Mouse (Mus musculus) gastrocnemius, adult 2 months (tissue): ENCODE data around the gene Nap1l2. TPM values are rescaled to one million over a fixed set of nuclear protein-coding genes. Genes with fewer than 3 reads are reported as not detected.
A peak's percentile ranks its signal among the peaks of the same experiment; 100 is the strongest.
"Not testable (repeated sequence)": the region's sequence is repeated elsewhere in the genome, so short reads cannot be mapped to it uniquely, and the experiment has no call there.

Experiments
- DNase-seq: peaks from one replicate; pipeline ENCODE4 v3.0.0; 2022
- H3K27ac ChIP-seq: fragments of 200-600 bp; 2 replicates; pipeline ENCODE4 v1.8.1; 2022; ENCODE audit warnings: mild to moderate bottlenecking
- H3K4me3 ChIP-seq: fragments of 200-600 bp; 2 replicates; pipeline ENCODE4 v1.8.1; 2022; ENCODE audit warnings: mild to moderate bottlenecking, moderate library complexity
- CTCF ChIP-seq: fragments of 200-600 bp; IDR thresholded peaks from 2 replicates; pipeline ENCODE4 v1.8.1; 2022; ENCODE audit warnings: antibody characterized with exemption, mild to moderate bottlenecking, moderate library complexity
- intact Hi-C: fragments of 180-260 bp; cut with DNase I; formaldehyde crosslinking; loops from one replicate; pipeline ENCODE4 v1.15.1; 2025
- long read RNA-seq, 2 experiments: library from polyadenylated mRNA; stranded (forward); transcript quantifications; one replicate each; pipeline ENCODE4 v2.0.0; 2021
- total RNA-seq, 2 experiments: library from RNA; stranded (reverse); gene quantifications; 2 replicates each; pipeline ENCODE4 v1.2.3; 2021

Nap1l2 gene
- not detected for total RNA-seq
- long read RNA-seq, experiment 1, result 0 reads
- long read RNA-seq, experiment 2, result 0 reads

DNA sequence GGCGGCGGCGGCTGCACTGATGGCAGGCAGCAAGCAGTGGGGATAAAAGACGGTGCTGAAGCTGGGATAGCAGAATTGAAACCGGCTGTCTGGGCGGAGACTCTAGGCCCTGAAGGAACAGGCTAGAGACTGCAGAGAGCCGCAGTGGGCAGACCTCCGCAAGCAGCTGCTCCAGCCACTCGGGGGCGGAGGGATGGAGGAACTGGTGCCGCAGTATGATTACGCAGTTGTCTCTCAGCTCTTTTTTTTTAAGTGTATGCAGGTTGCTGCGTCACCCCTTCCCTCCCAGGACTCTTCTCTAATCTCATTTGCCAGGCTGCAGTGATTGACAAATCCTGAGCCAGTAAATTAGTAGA is at the start of gene Nap1l2:
Gene Nap1l2, minus strand, starts transcription at position 210 of the 356 bp plus-strand sequence.
- peak within 1 kb of the TSS; percentile 36 for H3K4me3 ChIP-seq
- no peak within 1 kb of the TSS for H3K27ac ChIP-seq
- peak; percentile 17 for DNase-seq
- TF ChIP-seq CTCF, result no peak
- intact Hi-C loops, result no loop called here

DNA sequence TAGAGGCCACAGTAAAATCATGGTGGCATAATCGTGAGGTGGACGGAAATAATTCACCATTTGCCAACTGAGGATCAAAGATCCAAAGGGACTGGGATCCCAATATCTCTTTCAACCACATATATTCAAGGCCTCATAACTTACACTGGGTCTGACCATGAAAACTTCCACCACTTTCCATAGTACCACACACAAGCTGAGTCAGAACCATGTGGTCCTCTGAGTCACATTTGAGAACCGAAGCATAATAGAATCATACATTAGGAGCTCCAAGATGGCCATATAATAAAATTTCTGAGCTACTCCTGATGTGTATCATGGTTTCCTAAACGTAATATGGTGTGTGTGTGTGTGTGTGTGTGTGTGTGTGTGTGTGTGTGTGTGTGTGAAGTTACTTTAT is 28.8 kb upstream of the Nap1l2 start:
- intact Hi-C loops, result no loop called here
- H3K4me3 ChIP-seq, result no peak overlapping the region
- TF ChIP-seq CTCF, result no peak
- DNase-seq, result no peak
- H3K27ac ChIP-seq, result no peak overlapping the region

- no peak overlapping the region for H3K4me3 ChIP-seq
Measured at GRCm38 (mm10) chrX:103186829-103187228, 389 bp upstream of the Nap1l2 start.

GRCm38 (mm10) chrX:103185781-103186430 is 534 bp downstream of the Nap1l2 start:
- TF ChIP-seq CTCF, result no peak
- Histone ChIP-seq H3K27ac (no peak overlapping the region), H3K4me3 (peak overlapping the region; percentile 36)
- no peak for DNase-seq
- intact Hi-C loops, result no loop called here

More at GRCm38 (mm10) chrX:103186829-103187228, 389 bp upstream of the Nap1l2 start:
- no peak for TF ChIP-seq CTCF
- DNase-seq, result no peak
- no peak overlapping the region for H3K27ac ChIP-seq
- intact Hi-C loops, result no loop called here

- intact Hi-C loops, result no loop called here
- no peak for DNase-seq
- TF ChIP-seq CTCF, result peak; percentile 21; the same call in 1 of the 2 replicates
- Histone ChIP-seq H3K4me3 (no peak overlapping the region), H3K27ac (no peak overlapping the region)
Measured at GRCm38 (mm10) chrX:103183536-103183935, 2.9 kb downstream of the Nap1l2 start.

- TF ChIP-seq CTCF, result no peak
- DNase-seq, result no peak
- intact Hi-C loops, result no loop called here
Measured at GRCm38 (mm10) chrX:103179771-103180558, 6.5 kb downstream of the Nap1l2 start.

GRCm38 (mm10) chrX:103164948-103165605 is 21.4 kb downstream of the Nap1l2 start:
- intact Hi-C loops, DNase-seq, H3K27ac ChIP-seq: not testable (repeated sequence)
- peak overlapping the region; percentile 40; the same call in 1 of the 2 replicates for H3K4me3 ChIP-seq

More at GRCm38 (mm10) chrX:103179771-103180558, 6.5 kb downstream of the Nap1l2 start:
- H3K27ac ChIP-seq, result no peak overlapping the region
- no peak overlapping the region for H3K4me3 ChIP-seq

- no peak for TF ChIP-seq CTCF
- Histone ChIP-seq H3K4me3 (no peak overlapping the region), H3K27ac (no peak overlapping the region)
- intact Hi-C loops, result no loop called here
- DNase-seq, result no peak
Measured at GRCm38 (mm10) chrX:103156134-103156533, 30.3 kb downstream of the Nap1l2 start.

DNA sequence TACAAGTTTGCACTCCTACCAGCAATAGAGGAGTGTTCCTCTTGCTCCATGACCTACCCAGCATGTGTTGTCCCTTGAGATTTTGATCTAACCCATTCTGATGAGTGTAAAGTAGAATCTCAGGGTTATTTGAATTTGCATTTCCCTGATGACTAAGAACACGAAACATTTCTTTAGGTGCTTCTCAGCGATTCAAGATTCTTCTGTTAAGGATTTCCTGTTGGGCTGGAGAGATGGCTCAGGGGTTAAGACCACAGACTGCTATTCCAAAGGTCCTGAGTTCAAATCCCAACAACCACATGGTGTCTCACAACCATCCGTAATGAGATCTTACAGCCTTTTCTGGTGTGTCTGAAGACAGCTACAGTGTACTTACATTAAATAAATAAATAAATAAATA is 47.9 kb downstream of the Nap1l2 start:
- TF ChIP-seq CTCF, result no peak
- no peak overlapping the region for H3K4me3 ChIP-seq
- intact Hi-C loops, result no loop called here

More for the DNA sequence above, 47.9 kb downstream of the Nap1l2 start:
- DNase-seq, result no peak
- no peak overlapping the region for H3K27ac ChIP-seq

Other genes with a start within 250 kb of the Nap1l2 start
- not detected for gene Cdx4, start 134.8 kb upstream of the Nap1l2 start, total RNA-seq
- under 1 TPM; 0.25 to 0.26 TPM for gene Chic1, start 169.8 kb upstream of the Nap1l2 start, total RNA-seq
- gene Tsx, start 227.8 kb upstream of the Nap1l2 start, total RNA-seq, result not detected
- not detected for gene Gm26992, start 235.4 kb upstream of the Nap1l2 start, total RNA-seq